Mouse (Mus musculus): ENCODE results near the gene Olfr437. TPM values are rescaled to one million over a fixed set of nuclear protein-coding genes. Genes with fewer than 3 reads are reported as not detected.
"Not testable (repeated sequence)": the region's sequence is repeated elsewhere in the genome, so short reads cannot be mapped to it uniquely, and the experiment has no call there.

Gene Olfr437
- polyA plus RNA-seq (2015; fragmentation: Nextera tagmentation; extraction: Ambion mirVana): not detected in 2 replicates

- Histone ChIP-seq H3K9ac (no peak within 1 kb of the TSS), H3K4me2 (no peak within 1 kb of the TSS), H3K4me3 (no peak within 1 kb of the TSS), H3K27ac (no peak within 1 kb of the TSS), H3K4me1 (no peaks in the 10 kb centered on the region), H3K9me3 (no peaks in the 10 kb centered on the region), H3K27me3 (no peaks in the 10 kb centered on the region), H3K36me3 (no peaks in the 10 kb centered on the region)
- WGBS: 68% methylated on average over 3 of the region's 3 CpGs
- no peak for ATAC-seq (ENCODE audit: insufficient number of reproducible peaks, low FRiP score, low TSS enrichment, low read depth)
Measured at GRCm38 (mm10) chr6:43162982-43163381, at the start of gene Olfr437. Olfr437 (plus strand) TSS chr6:43163282.

GRCm38 (mm10) chr6:43146267-43146666, 16.8 kb upstream of the Olfr437 start, which contains the start of gene Olfr237-ps1:
Olfr237-ps1 (plus strand) TSS chr6:43146567.
- H3K27ac ChIP-seq; H3K9ac ChIP-seq; H3K4me3 ChIP-seq; H3K9me3 ChIP-seq; H3K4me2 ChIP-seq; H3K36me3 ChIP-seq; ATAC-seq (ENCODE audit: insufficient number of reproducible peaks, low FRiP score, low TSS enrichment, low read depth); H3K27me3 ChIP-seq; H3K4me1 ChIP-seq: not testable (repeated sequence)
- 87% methylated on average over 2 of the region's 2 CpGs for WGBS

GRCm38 (mm10) chr6:43159502-43159901, 3.6 kb upstream of the Olfr437 start:
- Histone ChIP-seq H3K36me3 (no peaks in the 10 kb centered on the region), H3K4me1 (no peaks in the 10 kb centered on the region), H3K9ac (no peak overlapping the region), H3K9me3 (no peaks in the 10 kb centered on the region), H3K4me2 (no peak overlapping the region), H3K27me3 (no peaks in the 10 kb centered on the region), H3K27ac (no peak overlapping the region), H3K4me3 (no peak overlapping the region)
- ATAC-seq (ENCODE audit: insufficient number of reproducible peaks, low FRiP score, low TSS enrichment, low read depth): no peak
- WGBS: 57% methylated on average over 1 of the region's 1 CpGs

GRCm38 (mm10) chr6:43167246-43167645, 4.2 kb downstream of the Olfr437 start:
- 92% methylated on average over 4 of the region's 4 CpGs for WGBS
- no peak overlapping the region for H3K27ac ChIP-seq
- H3K4me1 ChIP-seq: no peaks in the 10 kb centered on the region
- H3K27me3 ChIP-seq: no peaks in the 10 kb centered on the region
- H3K9ac ChIP-seq: no peak overlapping the region
- no peaks in the 10 kb centered on the region for H3K36me3 ChIP-seq
- ATAC-seq (ENCODE audit: insufficient number of reproducible peaks, low FRiP score, low TSS enrichment, low read depth): no peak
- H3K4me2 ChIP-seq: no peak overlapping the region
- no peaks in the 10 kb centered on the region for H3K9me3 ChIP-seq
- H3K4me3 ChIP-seq: no peak overlapping the region

GRCm38 (mm10) chr6:43171840-43172239, 8.8 kb downstream of the Olfr437 start, which contains the start of gene Olfr13:
Olfr13 (plus strand) TSS chr6:43172140.
- no peak within 1 kb of the TSS for H3K4me2 ChIP-seq

GRCm38 (mm10) chr6:43178129-43178528, 15.0 kb downstream of the Olfr437 start:
- 52% methylated on average over 1 of the region's 1 CpGs for WGBS
- no peak for ATAC-seq (ENCODE audit: insufficient number of reproducible peaks, low FRiP score, low TSS enrichment, low read depth)

More at GRCm38 (mm10) chr6:43171840-43172239, 8.8 kb downstream of the Olfr437 start, which contains the start of gene Olfr13:
- Histone ChIP-seq H3K9ac (no peak within 1 kb of the TSS), H3K36me3 (no peaks in the 10 kb centered on the region), H3K9me3 (no peaks in the 10 kb centered on the region), H3K27ac (no peak within 1 kb of the TSS), H3K27me3 (no peaks in the 10 kb centered on the region), H3K4me3 (no peak within 1 kb of the TSS), H3K4me1 (no peaks in the 10 kb centered on the region)
- WGBS: 71% methylated on average over 4 of the region's 4 CpGs
- no peak for ATAC-seq (ENCODE audit: insufficient number of reproducible peaks, low FRiP score, low TSS enrichment, low read depth)

GRCm38 (mm10) chr6:43178584-43179501, 15.8 kb downstream of the Olfr437 start:
- no peak for ATAC-seq (ENCODE audit: insufficient number of reproducible peaks, low FRiP score, low TSS enrichment, low read depth)
- H3K9ac ChIP-seq: no peak overlapping the region
- WGBS: 69% methylated on average over 6 of the region's 6 CpGs
- H3K27ac ChIP-seq: no peak overlapping the region
- no peaks in the 10 kb centered on the region for H3K27me3 ChIP-seq
- no peaks in the 10 kb centered on the region for H3K4me1 ChIP-seq
- H3K4me3 ChIP-seq: no peak overlapping the region
- no peaks in the 10 kb centered on the region for H3K9me3 ChIP-seq
- no peaks in the 10 kb centered on the region for H3K36me3 ChIP-seq
- no peak overlapping the region for H3K4me2 ChIP-seq

More at GRCm38 (mm10) chr6:43178129-43178528, 15.0 kb downstream of the Olfr437 start:
- no peak overlapping the region for H3K4me3 ChIP-seq
- no peaks in the 10 kb centered on the region for H3K9me3 ChIP-seq
- no peaks in the 10 kb centered on the region for H3K4me1 ChIP-seq
- no peak overlapping the region for H3K9ac ChIP-seq
- H3K27ac ChIP-seq: no peak overlapping the region
- no peaks in the 10 kb centered on the region for H3K36me3 ChIP-seq
- H3K4me2 ChIP-seq: no peak overlapping the region
- H3K27me3 ChIP-seq: no peaks in the 10 kb centered on the region

- Histone ChIP-seq H3K27me3 (no peaks in the 10 kb centered on the region), H3K9ac (no peak overlapping the region), H3K9me3 (no peaks in the 10 kb centered on the region), H3K36me3 (no peaks in the 10 kb centered on the region), H3K27ac (no peak overlapping the region), H3K4me2 (no peak overlapping the region), H3K4me1 (no peaks in the 10 kb centered on the region), H3K4me3 (no peak overlapping the region)
- WGBS: 82% methylated on average over 3 of the region's 3 CpGs
- ATAC-seq (ENCODE audit: insufficient number of reproducible peaks, low FRiP score, low TSS enrichment, low read depth): no peak
Measured at GRCm38 (mm10) chr6:43190986-43191385, 27.9 kb downstream of the Olfr437 start.

- no peak within 1 kb of the TSS for H3K27ac ChIP-seq
- no peak for ATAC-seq (ENCODE audit: insufficient number of reproducible peaks, low FRiP score, low TSS enrichment, low read depth)
- no peaks in the 10 kb centered on the region for H3K27me3 ChIP-seq
- no peaks in the 10 kb centered on the region for H3K36me3 ChIP-seq
- H3K4me2 ChIP-seq: no peak within 1 kb of the TSS
- H3K4me3 ChIP-seq: no peak within 1 kb of the TSS
- H3K9me3 ChIP-seq: no peaks in the 10 kb centered on the region
- H3K9ac ChIP-seq: no peak within 1 kb of the TSS
- H3K4me1 ChIP-seq: no peaks in the 10 kb centered on the region
Measured at GRCm38 (mm10) chr6:43196781-43197180, 33.7 kb downstream of the Olfr437 start, which contains the start of gene Olfr435. Olfr435 (plus strand) TSS chr6:43197146.

GRCm38 (mm10) chr6:43198094-43198493, 35.0 kb downstream of the Olfr437 start:
- no peak for ATAC-seq (ENCODE audit: insufficient number of reproducible peaks, low FRiP score, low TSS enrichment, low read depth)

GRCm38 (mm10) chr6:43202786-43203185, 39.7 kb downstream of the Olfr437 start:
- Histone ChIP-seq H3K36me3 (no peaks in the 10 kb centered on the region), H3K4me2 (no peak overlapping the region), H3K27ac (no peak overlapping the region), H3K9ac (no peak overlapping the region), H3K4me1 (no peaks in the 10 kb centered on the region), H3K4me3 (no peak overlapping the region), H3K9me3 (no peaks in the 10 kb centered on the region), H3K27me3 (no peaks in the 10 kb centered on the region)
- no peak for ATAC-seq (ENCODE audit: insufficient number of reproducible peaks, low FRiP score, low TSS enrichment, low read depth)

More at GRCm38 (mm10) chr6:43198094-43198493, 35.0 kb downstream of the Olfr437 start:
- no peaks in the 10 kb centered on the region for H3K36me3 ChIP-seq
- WGBS: 80% methylated on average over 3 of the region's 3 CpGs
- H3K4me1 ChIP-seq: no peaks in the 10 kb centered on the region
- no peak overlapping the region for H3K27ac ChIP-seq
- no peaks in the 10 kb centered on the region for H3K27me3 ChIP-seq
- no peaks in the 10 kb centered on the region for H3K9me3 ChIP-seq
- H3K9ac ChIP-seq: no peak overlapping the region
- no peak overlapping the region for H3K4me3 ChIP-seq
- H3K4me2 ChIP-seq: no peak overlapping the region

GRCm38 (mm10) chr6:43205355-43205754, 42.3 kb downstream of the Olfr437 start:
- no peak overlapping the region for H3K4me3 ChIP-seq
- H3K36me3 ChIP-seq: no peaks in the 10 kb centered on the region
- WGBS: 39% methylated on average over 2 of the region's 2 CpGs
- no peaks in the 10 kb centered on the region for H3K9me3 ChIP-seq
- H3K4me2 ChIP-seq: no peak overlapping the region
- H3K27ac ChIP-seq: no peak overlapping the region
- H3K9ac ChIP-seq: no peak overlapping the region
- no peaks in the 10 kb centered on the region for H3K27me3 ChIP-seq
- no peak for ATAC-seq (ENCODE audit: insufficient number of reproducible peaks, low FRiP score, low TSS enrichment, low read depth)
- no peaks in the 10 kb centered on the region for H3K4me1 ChIP-seq

Data from limb, embryonic 15.5 days (tissue).